Mouse (Mus musculus) granulocyte monocyte progenitor cell, adult 5-6 weeks (primary cell): ENCODE data around the gene Ap2m1. TPM values are rescaled to one million over a fixed set of nuclear protein-coding genes. Genes with fewer than 3 reads are reported as not detected.

Source experiments
- ATAC-seq: replicated peaks from 2 replicates; pipeline ENCODE4 v1.8.0; 2016; ENCODE audit warnings: mild to moderate bottlenecking, moderate TSS enrichment, inconsistent platforms; ENCODE audit not compliant: poor library complexity, severe bottlenecking
- total RNA-seq, 2 experiments: library from RNA; stranded (forward) in 1 of 2; stranded (reverse) in 1 of 2; fragments of 200-712, 200-1000 nt in 1 of 2; fragments of >200 nt in 1 of 2; fragmentation: Nextera tagmentation in 1 of 2; gene quantifications; 2 replicates each; pipeline ENCODE4 v1.2.3; 2014 to 2017

The Ap2m1 gene
- total RNA-seq, 2 experiments from 2014 or later, result 225 to 247 TPM

DNA sequence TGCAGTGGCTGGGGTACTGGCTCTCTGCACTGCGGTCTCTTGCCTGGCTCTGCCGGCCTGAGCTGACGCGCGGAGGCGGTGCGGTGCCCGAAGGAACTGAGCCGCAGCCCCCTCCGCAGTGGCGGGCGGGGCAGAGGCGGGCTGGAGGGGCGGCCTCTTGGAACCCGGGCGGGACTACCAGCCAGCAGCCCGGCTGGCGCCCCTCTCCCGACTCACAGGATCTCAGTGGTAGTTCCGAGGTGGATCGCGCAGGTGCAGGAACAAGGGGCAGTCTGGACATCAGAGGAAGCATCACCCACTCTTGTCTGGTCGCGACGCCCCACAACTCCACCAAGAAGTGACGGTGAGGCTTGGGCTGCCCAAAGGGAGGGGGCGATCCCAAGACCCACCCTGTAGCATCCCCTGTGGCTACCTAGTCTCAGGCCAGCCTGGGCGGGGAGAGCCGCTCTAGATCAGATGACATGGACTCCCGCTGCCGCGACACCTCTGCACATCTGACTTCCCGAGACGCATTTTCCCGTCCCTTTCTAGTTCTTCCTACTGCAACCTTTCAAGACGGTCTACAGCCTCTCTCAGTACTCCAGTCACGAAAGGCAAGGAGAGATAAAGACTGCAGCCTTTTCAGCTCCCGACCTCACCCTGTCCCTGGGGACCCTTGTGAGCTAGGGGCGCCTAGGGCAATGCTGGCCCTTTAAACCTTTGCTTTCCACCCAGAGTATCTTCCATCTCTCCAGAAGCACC, 54.8 kb downstream of the Ap2m1 start:
- ATAC-seq, result peak; percentile 54

- ATAC-seq, result no peak
These were observed 55.4 kb downstream of the Ap2m1 start for GRCm38 (mm10) chr16:20590680-20591038.

- peak; percentile 55 for ATAC-seq
These were observed 55.9 kb downstream of the Ap2m1 start for GRCm38 (mm10) chr16:20591076-20591705.

Other genes starting within 250 kb of the Ap2m1 start
- gene Parl, start 233.1 kb upstream of the Ap2m1 start, total RNA-seq (2014; fragmentation: Nextera tagmentation), result 144 and 145 TPM in 2 replicates
- 180 and 240 TPM in 2 replicates for gene Parl, start 233.1 kb upstream of the Ap2m1 start, total RNA-seq (2017)
- 2.2 TPM in 1 of 2 replicates, not detected in the other for gene Cyp2ab1, start 210.1 kb upstream of the Ap2m1 start, total RNA-seq (2014; fragmentation: Nextera tagmentation)
- 0.26 TPM in 1 of 2 replicates, not detected in the other for gene Cyp2ab1, start 210.1 kb upstream of the Ap2m1 start, total RNA-seq (2017)
- 16.4 and 26.3 TPM in 2 replicates for gene Abcc5, start 109.1 kb upstream of the Ap2m1 start, total RNA-seq (2014; fragmentation: Nextera tagmentation)
- gene Abcc5, start 109.1 kb upstream of the Ap2m1 start, total RNA-seq (2017), result 10.7 and 17.9 TPM in 2 replicates
- 61.7 and 84.4 TPM in 2 replicates for gene Eif2b5, start 36.7 kb upstream of the Ap2m1 start, total RNA-seq (2014; fragmentation: Nextera tagmentation)
- gene Eif2b5, start 36.7 kb upstream of the Ap2m1 start, total RNA-seq (2017), result 87.0 and 90.0 TPM in 2 replicates
- gene Dvl3, start 18.5 kb upstream of the Ap2m1 start, total RNA-seq (2014; fragmentation: Nextera tagmentation), result 26.4 and 30.7 TPM in 2 replicates
- 2.0 and 2.3 TPM in 2 replicates for gene Dvl3, start 18.5 kb upstream of the Ap2m1 start, total RNA-seq (2017)
- 33.0 and 42.3 TPM in 2 replicates for gene Abcf3, start 13.1 kb downstream of the Ap2m1 start, total RNA-seq (2014; fragmentation: Nextera tagmentation)
- 55.1 and 96.9 TPM in 2 replicates for gene Abcf3, start 13.1 kb downstream of the Ap2m1 start, total RNA-seq (2017)
- gene Vwa5b2, start 54.0 kb downstream of the Ap2m1 start, total RNA-seq (2014; fragmentation: Nextera tagmentation), result not detected in 2 replicates
- not detected in 2 replicates for gene Vwa5b2, start 54.0 kb downstream of the Ap2m1 start, total RNA-seq (2017)
- gene Eef1akmt4, start 76.1 kb downstream of the Ap2m1 start, total RNA-seq (2014; fragmentation: Nextera tagmentation), result 34.5 and 65.8 TPM in 2 replicates
- gene Eef1akmt4, start 76.1 kb downstream of the Ap2m1 start, total RNA-seq (2017), result 12.4 and 15.5 TPM in 2 replicates
- not detected in 2 replicates for gene Gm49333, start 76.1 kb downstream of the Ap2m1 start, total RNA-seq (2014; fragmentation: Nextera tagmentation)
- not detected in 2 replicates for gene Gm49333, start 76.1 kb downstream of the Ap2m1 start, total RNA-seq (2017)
- gene Alg3, start 76.3 kb downstream of the Ap2m1 start, total RNA-seq (2014; fragmentation: Nextera tagmentation), result 39.6 and 41.2 TPM in 2 replicates
- 18.2 and 25.2 TPM in 2 replicates for gene Alg3, start 76.3 kb downstream of the Ap2m1 start, total RNA-seq (2017)
- gene Camk2n2, start 85.8 kb downstream of the Ap2m1 start, total RNA-seq (2014; fragmentation: Nextera tagmentation), result 0.56 TPM in 1 of 2 replicates, not detected in the other
- 0.43 and 1.8 TPM in 2 replicates for gene Camk2n2, start 85.8 kb downstream of the Ap2m1 start, total RNA-seq (2017)
- 0.77 TPM in 1 of 2 replicates, not detected in the other for gene Ece2, start 94.3 kb downstream of the Ap2m1 start, total RNA-seq (2014; fragmentation: Nextera tagmentation)
- gene Ece2, start 94.3 kb downstream of the Ap2m1 start, total RNA-seq (2017), result 1.3 TPM in 1 of 2 replicates, not detected in the other
- gene Psmd2, start 116.2 kb downstream of the Ap2m1 start, total RNA-seq (2014; fragmentation: Nextera tagmentation), result 144 and 149 TPM in 2 replicates
- gene Psmd2, start 116.2 kb downstream of the Ap2m1 start, total RNA-seq (2017), result 215 and 220 TPM in 2 replicates
- 242 and 249 TPM in 2 replicates for gene Eif4g1, start 132.8 kb downstream of the Ap2m1 start, total RNA-seq (2014; fragmentation: Nextera tagmentation)
- gene Eif4g1, start 132.8 kb downstream of the Ap2m1 start, total RNA-seq (2017), result 312 and 346 TPM in 2 replicates
- 1.6 TPM in 1 of 2 replicates, not detected in the other for gene Fam131a, start 157.8 kb downstream of the Ap2m1 start, total RNA-seq (2014; fragmentation: Nextera tagmentation)
- 0.43 TPM in 1 of 2 replicates, not detected in the other for gene Fam131a, start 157.8 kb downstream of the Ap2m1 start, total RNA-seq (2017)
- 62.4 and 81.5 TPM in 2 replicates for gene Polr2h, start 182.2 kb downstream of the Ap2m1 start, total RNA-seq (2014; fragmentation: Nextera tagmentation)
- 61.8 and 91.6 TPM in 2 replicates for gene Polr2h, start 182.2 kb downstream of the Ap2m1 start, total RNA-seq (2017)
- gene Clcn2, start 182.3 kb downstream of the Ap2m1 start, total RNA-seq (2014; fragmentation: Nextera tagmentation), result 2.6 and 6.0 TPM in 2 replicates
- 1.9 and 3.8 TPM in 2 replicates for gene Clcn2, start 182.3 kb downstream of the Ap2m1 start, total RNA-seq (2017)
- not detected in 2 replicates for gene Chrd, start 197.6 kb downstream of the Ap2m1 start, total RNA-seq (2014; fragmentation: Nextera tagmentation)
- not detected in 2 replicates for gene Chrd, start 197.6 kb downstream of the Ap2m1 start, total RNA-seq (2017)
- not detected in 2 replicates for gene Thpo, start 199.0 kb downstream of the Ap2m1 start, total RNA-seq (2014; fragmentation: Nextera tagmentation)
- gene Thpo, start 199.0 kb downstream of the Ap2m1 start, total RNA-seq (2017), result not detected in 2 replicates